Mouse (Mus musculus): ENCODE results near the gene Ino80b.
A peak's percentile ranks its signal among the peaks of the same experiment; 100 is the strongest.

DNA sequence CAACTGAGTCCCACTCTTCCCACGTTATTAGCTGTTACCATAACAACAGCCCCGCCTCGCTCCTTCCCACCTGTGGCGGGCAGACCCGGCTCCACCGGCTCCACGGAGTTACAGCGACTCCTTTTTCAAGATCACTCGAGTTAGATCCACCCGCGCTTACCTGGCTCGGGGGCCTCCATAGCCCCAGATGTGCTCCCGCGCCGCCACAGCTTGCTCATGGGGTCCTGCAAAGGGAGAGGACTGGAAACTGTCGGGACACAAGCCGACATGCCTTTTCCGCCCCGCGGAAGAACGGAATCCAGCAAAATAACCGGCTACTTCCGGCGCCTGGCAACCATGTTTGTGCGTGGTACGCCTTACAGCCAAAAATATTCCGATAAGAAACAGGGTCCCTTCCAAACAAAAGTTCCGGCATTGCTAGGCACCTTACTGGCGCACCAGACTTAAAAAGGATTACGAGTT, 349 bp downstream of the Ino80b start:
- TF ChIP-seq CTCF (IDR thresholded peaks at IDR 0.05; ENCODE audit: borderline replicate concordance, extremely low read depth, insufficient read depth, insufficient read length): no peak
- TF ChIP-seq POLR2A (IDR thresholded peaks at IDR 0.05; ENCODE audit: borderline replicate concordance, extremely low read depth, insufficient read depth, insufficient read length, poor library complexity, severe bottlenecking): peak; percentile 35; the same call in 1 of the 2 replicates

Measured in brain, embryonic 14.5 days (tissue).